ENCODE assay signal across 23 mouse cellular contexts in genomic region chr11:17524985-17525775, GRCm38 (mm10).
DNase-seq lines count a peak whose midpoint lies in the region; ATAC-seq lines count a peak whose summit lies in the region.
"Had no signal": no experiment of that assay in that cellular context is flagged by ENCODE, and none has a peak within 500 bp of the region (broad histone marks: within the 10 kb centered on the region; RNA-seq: fewer than 3 reads in every experiment).

No protein-coding gene starts in this region.

- WGBS in midbrain, embryonic 11.5 days: 19% methylated on average over 7 of the region's 7 CpGs
- 15% methylated on average over 7 of the region's 7 CpGs for WGBS in midbrain, embryonic 16.5 days

- H3K4me3 ChIP-seq in midbrain, embryonic 11.5 days (ENCODE audit: low read depth, low read length): no peak overlapping the region
- no peak overlapping the region for H3K4me3 ChIP-seq in midbrain, embryonic 16.5 days (ENCODE audit: low read depth, low read length)
- H3K4me3 ChIP-seq: forebrain, embryonic 10.5 days; forebrain, embryonic 15.5 days; heart, embryonic 13.5 days had no signal

- H3K27ac ChIP-seq in midbrain, embryonic 11.5 days (ENCODE audit: low read depth, low read length): no peak overlapping the region
- no peak overlapping the region for H3K27ac ChIP-seq in midbrain, embryonic 16.5 days (ENCODE audit: low read length)
- H3K27ac ChIP-seq: forebrain, embryonic 10.5 days; forebrain, embryonic 15.5 days; heart, embryonic 13.5 days; hindbrain, embryonic 14.5 days; hindbrain, postnatal 0 days had no signal

- DNase-seq in embryo, embryonic 11 days: peak; percentile 25
- no peak for DNase-seq in embryo, embryonic 10 days (ENCODE audit: low spot score)
- DNase-seq in midbrain, embryonic 11.5 days (ENCODE audit: low spot score, missing footprints): peak; percentile 86
- DNase-seq in R1 (ENCODE audit: low read depth, low spot score): peak; percentile 79
- no peak for DNase-seq in lung, postnatal 25 days (ENCODE audit: low spot score)
- DNase-seq: adrenal gland, postnatal 10 days; adrenal gland, postnatal 36 days; cerebellum, adult 18-20 months; cerebellum, adult 9-11 months; cerebellum, postnatal 25 days; gastrocnemius, postnatal 25 days; heart, adult 18-20 months; heart, postnatal 14 days; heart, postnatal 4 days had no signal

- H3K27me3 ChIP-seq in midbrain, embryonic 11.5 days (ENCODE audit: control insufficient read depth, insufficient read depth, low read length): no peaks in the 10 kb centered on the region
- H3K27me3 ChIP-seq in midbrain, embryonic 16.5 days (ENCODE audit: control insufficient read depth, insufficient read depth, low read depth, low read length): no peaks in the 10 kb centered on the region
- H3K27me3 ChIP-seq: forebrain, embryonic 15.5 days; heart, embryonic 13.5 days had no signal

- peak; percentile 65 for ATAC-seq in midbrain, embryonic 11.5 days (ENCODE audit: low FRiP score)
- ATAC-seq in midbrain, embryonic 16.5 days: no peak
- ATAC-seq: forebrain, embryonic 15.5 days; hindbrain, postnatal 0 days; inflammation-experienced regulatory T-cells, adult 6 months; intestine, embryonic 16.5 days had no signal

- no peak overlapping the region for H3K9ac ChIP-seq in midbrain, embryonic 11.5 days (ENCODE audit: low read length)
- no peak overlapping the region for H3K9ac ChIP-seq in midbrain, embryonic 16.5 days (ENCODE audit: low read depth, low read length)
- H3K9ac ChIP-seq: forebrain, embryonic 15.5 days; heart, embryonic 13.5 days; hindbrain, embryonic 14.5 days had no signal

- peaks cover 4% of the 10 kb centered on the region; the same call in 1 of the 2 replicates for H3K4me1 ChIP-seq in midbrain, embryonic 11.5 days (ENCODE audit: control insufficient read depth, insufficient read depth, low read length)
- no peaks in the 10 kb centered on the region for H3K4me1 ChIP-seq in midbrain, embryonic 16.5 days (ENCODE audit: control insufficient read depth, insufficient read depth, low read length)
- H3K4me1 ChIP-seq: forebrain, embryonic 15.5 days had no signal

- H3K36me3 ChIP-seq in midbrain, embryonic 11.5 days (ENCODE audit: control insufficient read depth, insufficient read depth, low read length): no peaks in the 10 kb centered on the region
- H3K36me3 ChIP-seq in midbrain, embryonic 16.5 days (ENCODE audit: control insufficient read depth, insufficient read depth, low read length): no peaks in the 10 kb centered on the region
- H3K36me3 ChIP-seq: forebrain, embryonic 10.5 days; forebrain, embryonic 15.5 days; G1E; heart, embryonic 13.5 days had no signal

- H3K4me2 ChIP-seq in midbrain, embryonic 11.5 days: no peak overlapping the region
- H3K4me2 ChIP-seq in midbrain, embryonic 16.5 days (ENCODE audit: low read length): no peak overlapping the region
- H3K4me2 ChIP-seq: forebrain, embryonic 15.5 days; heart, embryonic 13.5 days; hindbrain, embryonic 14.5 days had no signal

- no peaks in the 10 kb centered on the region for H3K9me3 ChIP-seq in midbrain, embryonic 11.5 days (ENCODE audit: control insufficient read depth, low read length)
- no peaks in the 10 kb centered on the region for H3K9me3 ChIP-seq in midbrain, embryonic 16.5 days (replicated peaks; ENCODE audit: control insufficient read depth, low read length, poor library complexity, severe bottlenecking)
- H3K9me3 ChIP-seq: forebrain, embryonic 10.5 days; forebrain, embryonic 15.5 days; G1E; heart, embryonic 13.5 days had no signal

Comparison
In these comparisons a context has a peak if more than half of its experiments do, and no peak if none do; other contexts are left out.
1. DNase-seq: peak in embryo, embryonic 11 days (single experiment), midbrain, embryonic 11.5 days (single experiment) and R1 (single experiment); none in embryo, embryonic 10 days (single experiment) and lung, postnatal 25 days (single experiment).